Mouse (Mus musculus): ENCODE measurements around the gene Cfap65.

Cfap65 gene

GRCm38 (mm10) chr1:74935402-74935801 is at the start of gene Cfap65:
Cfap65 (minus strand) TSS chr1:74935599.
- in situ Hi-C loops (cut with MboI, MseI): no loop called here

- in situ Hi-C loops (cut with MboI, MseI): no loop called here
Observed at GRCm38 (mm10) chr1:74977001-74977400, 41.6 kb upstream of the Cfap65 start.

GRCm38 (mm10) chr1:74975936-74976335 is 40.5 kb upstream of the Cfap65 start:
- in situ Hi-C loops (cut with MboI, MseI): no loop called here

- in situ Hi-C loops (cut with MboI, MseI): no loop called here
Observed at GRCm38 (mm10) chr1:74973590-74973989, 38.2 kb upstream of the Cfap65 start.

GRCm38 (mm10) chr1:74971353-74972050 is 36.1 kb upstream of the Cfap65 start:
- in situ Hi-C loops (cut with MboI, MseI): no loop called here

GRCm38 (mm10) chr1:74967962-74968580 is 32.7 kb upstream of the Cfap65 start:
- in situ Hi-C loops (cut with MboI, MseI): no loop called here

- in situ Hi-C loops (cut with MboI, MseI): no loop called here
Observed at GRCm38 (mm10) chr1:74964494-74965215, 29.3 kb upstream of the Cfap65 start.

GRCm38 (mm10) chr1:74962853-74963227 is 27.4 kb upstream of the Cfap65 start:
- in situ Hi-C loops (cut with MboI, MseI): no loop called here

- in situ Hi-C loops (cut with MboI, MseI): no loop called here
Observed at GRCm38 (mm10) chr1:74962126-74962852, 26.9 kb upstream of the Cfap65 start.

- in situ Hi-C loops (cut with MboI, MseI): no loop called here
Observed at GRCm38 (mm10) chr1:74961722-74962121, 26.3 kb upstream of the Cfap65 start.

GRCm38 (mm10) chr1:74960059-74960458 is 24.7 kb upstream of the Cfap65 start:
- in situ Hi-C loops (cut with MboI, MseI): no loop called here

- in situ Hi-C loops (cut with MboI, MseI): loop anchor here (10.0 kb wide), 1 partner anchor 323 kb away; the partner anchor contains the start of gene Resp18
Observed at GRCm38 (mm10) chr1:74951556-74952210, 16.3 kb upstream of the Cfap65 start, which contains the start of gene Ihh. Ihh (minus strand) TSS chr1:74951672.

GRCm38 (mm10) chr1:74950576-74951490 is 15.4 kb upstream of the Cfap65 start:
- in situ Hi-C loops (cut with MboI, MseI): loop anchor here (10.0 kb wide), 1 partner anchor 324 kb away; the partner anchor contains the start of gene Resp18

GRCm38 (mm10) chr1:74950066-74950465 is 14.7 kb upstream of the Cfap65 start:
- in situ Hi-C loops (cut with MboI, MseI): loop anchor here (10.0 kb wide), 1 partner anchor 325 kb away; the partner anchor contains the start of gene Resp18

GRCm38 (mm10) chr1:74949666-74950050 is 14.3 kb upstream of the Cfap65 start:
- in situ Hi-C loops (cut with MboI, MseI): loop anchor here (5.0 to 10.0 kb wide), 3 partner anchors 68 to 325 kb away; partner anchors contain the start of genes Nhej1 and Resp18

- in situ Hi-C loops (cut with MboI, MseI): loop anchor here (5.0 kb wide), 2 partner anchors 68 to 178 kb away; partner anchors contain the start of gene Nhej1
Observed at GRCm38 (mm10) chr1:74948784-74949665, 13.6 kb upstream of the Cfap65 start.

- in situ Hi-C loops (cut with MboI, MseI): loop anchor here (5.0 kb wide), 2 partner anchors 69 to 179 kb away; partner anchors contain the start of gene Nhej1
Observed at GRCm38 (mm10) chr1:74947986-74948670, 12.7 kb upstream of the Cfap65 start.

All from regulatory T cell (primary cell).